Mouse (Mus musculus) megakaryocyte, embryonic 14.5 days (primary cell): ENCODE measurements around the gene Ccdc43.
"Not testable (repeated sequence)": the region's sequence is repeated elsewhere in the genome, so short reads cannot be mapped to it uniquely, and the experiment has no call there.

ENCODE experiments used
- FLI1 ChIP-seq: IDR thresholded peaks from 2 replicates; pipeline ENCODE4 v1.6.1; 2012; ENCODE audit warnings: low read length, inconsistent platforms, mixed read lengths
- GATA1 ChIP-seq: IDR thresholded peaks from 3 replicates; pipeline ENCODE4 v1.6.1; 2012; ENCODE audit warnings: mixed read lengths, low read length, inconsistent platforms, borderline replicate concordance

DNA sequence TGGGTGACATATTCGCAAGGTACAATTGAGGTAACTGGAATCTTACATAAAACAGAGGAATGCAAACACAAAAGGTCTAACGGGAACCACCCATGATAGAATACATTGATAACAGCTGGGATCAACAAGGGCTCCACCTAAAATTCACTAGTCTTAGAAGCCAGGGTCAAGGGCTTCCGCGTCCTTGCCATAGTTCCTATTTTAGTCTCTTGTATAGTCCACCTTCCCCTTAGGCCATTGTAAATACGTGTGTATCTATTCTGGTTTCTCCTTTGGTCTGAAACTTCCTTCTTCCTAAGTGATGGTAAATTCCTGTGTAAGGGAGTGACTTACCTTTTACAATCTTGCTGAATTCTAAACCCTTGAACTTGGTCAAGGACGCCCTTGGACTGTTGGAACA, 4.6 kb upstream of the Ccdc43 start:
- not testable (repeated sequence) for TF ChIP-seq GATA1, FLI1
